Mouse (Mus musculus): ENCODE results near the gene Gm17949. TPM values are rescaled to one million over a fixed set of nuclear protein-coding genes. Genes with fewer than 3 reads are reported as not detected.

Gm17949 gene
- polyA plus RNA-seq (2014; fragmentation: Illumina TruSeq; extraction: RNeasy Lipid Tissue Mini Kit (QIAGEN cat#74804); ENCODE audit: low read depth, low replicate concordance), result not detected

GRCm38 (mm10) chr17:57011236-57012141 lies at the start of gene Gm17949, which contains the start of gene Gtf2f1:
Gm17949 (plus strand) TSS chr17:57011469.
Gtf2f1 (minus strand) TSS chr17:57011288.

GRCm38 (mm10) chr17:56982013-56982412 lies 29.3 kb upstream of the Gm17949 start, which contains the start of gene Acer1:
Acer1 (minus strand) TSS chr17:56982126.

GRCm38 (mm10) chr17:56990115-56990746 lies 21.0 kb upstream of the Gm17949 start, which contains the start of gene Clpp:
Clpp (plus strand) TSS chr17:56990305.

GRCm38 (mm10) chr17:56997029-56997667 lies 14.1 kb upstream of the Gm17949 start, which contains the start of gene Alkbh7:
Alkbh7 (plus strand) TSS chr17:56997339.

GRCm38 (mm10) chr17:56999968-57000609 lies 11.2 kb upstream of the Gm17949 start, which contains the start of gene Pspn:
Pspn (minus strand) TSS chr17:57000018.

GRCm38 (mm10) chr17:57030931-57031660 lies 19.8 kb downstream of the Gm17949 start, which contains the start of gene Khsrp:
Khsrp (minus strand) TSS chr17:57031522.

GRCm38 (mm10) chr17:57041554-57041953 lies 30.3 kb downstream of the Gm17949 start, which contains the start of gene Slc25a41:
Slc25a41 (minus strand) TSS chr17:57041654.

GRCm38 (mm10) chr17:57058891-57059485 lies 47.7 kb downstream of the Gm17949 start, which contains the start of gene Crb3:
Crb3 (plus strand) TSS chr17:57059105.

GRCm38 (mm10) chr17:57059486-57059977 lies 48.3 kb downstream of the Gm17949 start, which contains the start of gene Slc25a23:
Slc25a23 (minus strand) TSS chr17:57059863.

Other genes starting within 250 kb of the Gm17949 start
- gene Dus3l, start 246.7 kb upstream of the Gm17949 start, polyA plus RNA-seq (2014; fragmentation: Illumina TruSeq; extraction: RNeasy Lipid Tissue Mini Kit (QIAGEN cat#74804); ENCODE audit: low read depth, low replicate concordance), result 1.3 TPM
- gene Prr22, start 241.2 kb upstream of the Gm17949 start, polyA plus RNA-seq (2014; fragmentation: Illumina TruSeq; extraction: RNeasy Lipid Tissue Mini Kit (QIAGEN cat#74804); ENCODE audit: low read depth, low replicate concordance), result not detected
- 0.12 TPM for gene Rfx2, start 180.5 kb upstream of the Gm17949 start, polyA plus RNA-seq (2014; fragmentation: Illumina TruSeq; extraction: RNeasy Lipid Tissue Mini Kit (QIAGEN cat#74804); ENCODE audit: low read depth, low replicate concordance)
- gene Acsbg2, start 137.0 kb upstream of the Gm17949 start, polyA plus RNA-seq (2014; fragmentation: Illumina TruSeq; extraction: RNeasy Lipid Tissue Mini Kit (QIAGEN cat#74804); ENCODE audit: low read depth, low replicate concordance), result not detected
- gene 1700061G19Rik, start 136.0 kb upstream of the Gm17949 start, polyA plus RNA-seq (2014; fragmentation: Illumina TruSeq; extraction: RNeasy Lipid Tissue Mini Kit (QIAGEN cat#74804); ENCODE audit: low read depth, low replicate concordance), result not detected
- gene Mllt1, start 76.1 kb upstream of the Gm17949 start, polyA plus RNA-seq (2014; fragmentation: Illumina TruSeq; extraction: RNeasy Lipid Tissue Mini Kit (QIAGEN cat#74804); ENCODE audit: low read depth, low replicate concordance), result 0.49 TPM
- not detected for gene Acer1, start 29.3 kb upstream of the Gm17949 start, polyA plus RNA-seq (2014; fragmentation: Illumina TruSeq; extraction: RNeasy Lipid Tissue Mini Kit (QIAGEN cat#74804); ENCODE audit: low read depth, low replicate concordance)
- 3.0 TPM for gene Clpp, start 21.2 kb upstream of the Gm17949 start, polyA plus RNA-seq (2014; fragmentation: Illumina TruSeq; extraction: RNeasy Lipid Tissue Mini Kit (QIAGEN cat#74804); ENCODE audit: low read depth, low replicate concordance)
- gene Alkbh7, start 14.1 kb upstream of the Gm17949 start, polyA plus RNA-seq (2014; fragmentation: Illumina TruSeq; extraction: RNeasy Lipid Tissue Mini Kit (QIAGEN cat#74804); ENCODE audit: low read depth, low replicate concordance), result 3.5 TPM
- gene Pspn, start 11.5 kb upstream of the Gm17949 start, polyA plus RNA-seq (2014; fragmentation: Illumina TruSeq; extraction: RNeasy Lipid Tissue Mini Kit (QIAGEN cat#74804); ENCODE audit: low read depth, low replicate concordance), result not detected
- 2.4 TPM for gene Gtf2f1, start 181 bp upstream of the Gm17949 start, polyA plus RNA-seq (2014; fragmentation: Illumina TruSeq; extraction: RNeasy Lipid Tissue Mini Kit (QIAGEN cat#74804); ENCODE audit: low read depth, low replicate concordance)
- gene Khsrp, start 20.1 kb downstream of the Gm17949 start, polyA plus RNA-seq (2014; fragmentation: Illumina TruSeq; extraction: RNeasy Lipid Tissue Mini Kit (QIAGEN cat#74804); ENCODE audit: low read depth, low replicate concordance), result 4.1 TPM
- gene Slc25a41, start 30.2 kb downstream of the Gm17949 start, polyA plus RNA-seq (2014; fragmentation: Illumina TruSeq; extraction: RNeasy Lipid Tissue Mini Kit (QIAGEN cat#74804); ENCODE audit: low read depth, low replicate concordance), result not detected
- 14.2 TPM for gene Crb3, start 47.6 kb downstream of the Gm17949 start, polyA plus RNA-seq (2014; fragmentation: Illumina TruSeq; extraction: RNeasy Lipid Tissue Mini Kit (QIAGEN cat#74804); ENCODE audit: low read depth, low replicate concordance)
- gene Slc25a23, start 48.4 kb downstream of the Gm17949 start, polyA plus RNA-seq (2014; fragmentation: Illumina TruSeq; extraction: RNeasy Lipid Tissue Mini Kit (QIAGEN cat#74804); ENCODE audit: low read depth, low replicate concordance), result 21.2 TPM
- gene Dennd1c, start 67.0 kb downstream of the Gm17949 start, polyA plus RNA-seq (2014; fragmentation: Illumina TruSeq; extraction: RNeasy Lipid Tissue Mini Kit (QIAGEN cat#74804); ENCODE audit: low read depth, low replicate concordance), result not detected
- gene Tubb4a, start 76.3 kb downstream of the Gm17949 start, polyA plus RNA-seq (2014; fragmentation: Illumina TruSeq; extraction: RNeasy Lipid Tissue Mini Kit (QIAGEN cat#74804); ENCODE audit: low read depth, low replicate concordance), result not detected
- gene Tnfsf9, start 93.9 kb downstream of the Gm17949 start, polyA plus RNA-seq (2014; fragmentation: Illumina TruSeq; extraction: RNeasy Lipid Tissue Mini Kit (QIAGEN cat#74804); ENCODE audit: low read depth, low replicate concordance), result 0.49 TPM
- gene Cd70, start 138.3 kb downstream of the Gm17949 start, polyA plus RNA-seq (2014; fragmentation: Illumina TruSeq; extraction: RNeasy Lipid Tissue Mini Kit (QIAGEN cat#74804); ENCODE audit: low read depth, low replicate concordance), result not detected
- gene Tnfsf14, start 182.7 kb downstream of the Gm17949 start, polyA plus RNA-seq (2014; fragmentation: Illumina TruSeq; extraction: RNeasy Lipid Tissue Mini Kit (QIAGEN cat#74804); ENCODE audit: low read depth, low replicate concordance), result not detected
- 24.6 TPM for gene C3, start 216.7 kb downstream of the Gm17949 start, polyA plus RNA-seq (2014; fragmentation: Illumina TruSeq; extraction: RNeasy Lipid Tissue Mini Kit (QIAGEN cat#74804); ENCODE audit: low read depth, low replicate concordance)
- 1.1 TPM for gene Gpr108, start 237.0 kb downstream of the Gm17949 start, polyA plus RNA-seq (2014; fragmentation: Illumina TruSeq; extraction: RNeasy Lipid Tissue Mini Kit (QIAGEN cat#74804); ENCODE audit: low read depth, low replicate concordance)
- gene Trip10, start 238.0 kb downstream of the Gm17949 start, polyA plus RNA-seq (2014; fragmentation: Illumina TruSeq; extraction: RNeasy Lipid Tissue Mini Kit (QIAGEN cat#74804); ENCODE audit: low read depth, low replicate concordance), result 3.2 TPM